Mouse (Mus musculus) thymus, adult 2 months (tissue): ENCODE data around the gene Them4. TPM values are rescaled to one million over a fixed set of nuclear protein-coding genes. Genes with fewer than 3 reads are reported as not detected.
A peak's percentile ranks its signal among the peaks of the same experiment; 100 is the strongest.

Experiments used
- DNase-seq: peaks from one replicate; pipeline ENCODE4 v3.0.0; 2021
- H3K27ac ChIP-seq: fragments of 200-500 bp; 2 replicates; pipeline ENCODE4 v1.5.1; 2012; ENCODE audit warnings: low read length, control low read depth; ENCODE audit not compliant: control insufficient read depth, insufficient read depth
- H3K27me3 ChIP-seq: fragments of 200-500 bp; 2 replicates; pipeline ENCODE4 v1.6.1; 2012; ENCODE audit warnings: mild to moderate bottlenecking, low read length, moderate library complexity, mixed read lengths; ENCODE audit not compliant: control insufficient read depth, insufficient read depth
- H3K36me3 ChIP-seq: fragments of 200-500 bp; 2 replicates; pipeline ENCODE4 v1.6.1; 2012; ENCODE audit warnings: mild to moderate bottlenecking, low read length, moderate library complexity; ENCODE audit not compliant: control insufficient read depth, insufficient read depth
- H3K4me1 ChIP-seq: fragments of 200-500 bp; replicated peaks from 2 replicates; pipeline ENCODE4 v1.6.1; 2012; ENCODE audit warnings: low read length; ENCODE audit not compliant: control insufficient read depth, insufficient read depth
- H3K4me3 ChIP-seq: fragments of 200-500 bp; 2 replicates; pipeline ENCODE4 v1.5.1; 2012; ENCODE audit warnings: mild to moderate bottlenecking, low read length, control low read depth, moderate library complexity; ENCODE audit not compliant: control insufficient read depth, insufficient read depth
- CTCF ChIP-seq: fragments of 200-500 bp; IDR thresholded peaks from 2 replicates; pipeline ENCODE4 v1.5.1; 2012; ENCODE audit warnings: mild to moderate bottlenecking, control low read depth, low read length, moderate library complexity, borderline replicate concordance; ENCODE audit not compliant: control insufficient read depth, poor library complexity, insufficient read depth; ENCODE audit errors: extremely low read depth
- POLR2A ChIP-seq: fragments of 200-500 bp; IDR thresholded peaks from 2 replicates; pipeline ENCODE4 v1.6.1; 2012; ENCODE audit warnings: mild to moderate bottlenecking, low read length, control low read depth, moderate library complexity; ENCODE audit not compliant: control insufficient read depth, poor library complexity, insufficient read depth; ENCODE audit errors: extremely low read depth
- WGBS: fragments of 180-500 bp; shearing (Covaris S2); methylation state at CpG from one replicate; pipeline ENCODE4 v1.1.7; 2018; 5-methylcytosine and 5-hydroxymethylcytosine counted together
- polyA plus RNA-seq: library from polyadenylated mRNA; depleted of rRNA; stranded (reverse); fragments of >200 nt; gene quantifications from 2 replicates; pipeline ENCODE4 v1.2.3, GENCODE M21; 2012

Them4 gene
- polyA plus RNA-seq, 1 experiment = 2.3 TPM

- WGBS = 17% methylated on average over 23 of the region's 23 CpGs
- Histone ChIP-seq H3K4me3 (no peak overlapping the region), H3K27ac (no peak overlapping the region), H3K36me3 (peaks cover 22% of the 10 kb centered on the region), H3K27me3 (no peaks in the 10 kb centered on the region), H3K4me1 (peaks cover 16% of the 10 kb centered on the region)
- no peak for DNase-seq
- TF ChIP-seq POLR2A = no peak
- 0 out of 2 replicates have a peak, but pooled peaks have one; percentile 15 for TF ChIP-seq CTCF
These were observed 54.3 kb downstream of the Them4 start for GRCm38 (mm10) chr3:94364154-94364526.

GRCm38 (mm10) chr3:94366761-94367160 is 56.9 kb downstream of the Them4 start:
- H3K27me3 ChIP-seq = no peaks in the 10 kb centered on the region
- WGBS = 32% methylated on average over 3 of the region's 3 CpGs

GRCm38 (mm10) chr3:94367511-94367910 is 57.6 kb downstream of the Them4 start:
- Histone ChIP-seq H3K27me3 (no peaks in the 10 kb centered on the region), H3K27ac (no peak overlapping the region), H3K4me1 (peaks cover 32% of the 10 kb centered on the region), H3K4me3 (no peak overlapping the region), H3K36me3 (peaks cover 22% of the 10 kb centered on the region)
- WGBS = 95% methylated on average over 6 of the region's 6 CpGs
- TF ChIP-seq CTCF (no peak), POLR2A (no peak)
- no peak for DNase-seq

More at GRCm38 (mm10) chr3:94366761-94367160, 56.9 kb downstream of the Them4 start:
- Histone ChIP-seq H3K4me3 (no peak overlapping the region), H3K36me3 (peaks cover 22% of the 10 kb centered on the region), H3K27ac (no peak overlapping the region), H3K4me1 (peaks cover 27% of the 10 kb centered on the region)
- peak; percentile 82 for DNase-seq
- TF ChIP-seq POLR2A (no peak), CTCF (peak; percentile 69; the same call in 1 of the 2 replicates)

GRCm38 (mm10) chr3:94368631-94369030 is 58.7 kb downstream of the Them4 start:
- WGBS = 15% methylated on average over 6 of the region's 6 CpGs
- H3K4me1 ChIP-seq = peaks cover 43% of the 10 kb centered on the region
- no peak overlapping the region for H3K27ac ChIP-seq
- no peak overlapping the region for H3K4me3 ChIP-seq
- H3K27me3 ChIP-seq = no peaks in the 10 kb centered on the region
- H3K36me3 ChIP-seq = peaks cover 22% of the 10 kb centered on the region
- TF ChIP-seq POLR2A (no peak), CTCF (no peak)
- no peak for DNase-seq

DNA sequence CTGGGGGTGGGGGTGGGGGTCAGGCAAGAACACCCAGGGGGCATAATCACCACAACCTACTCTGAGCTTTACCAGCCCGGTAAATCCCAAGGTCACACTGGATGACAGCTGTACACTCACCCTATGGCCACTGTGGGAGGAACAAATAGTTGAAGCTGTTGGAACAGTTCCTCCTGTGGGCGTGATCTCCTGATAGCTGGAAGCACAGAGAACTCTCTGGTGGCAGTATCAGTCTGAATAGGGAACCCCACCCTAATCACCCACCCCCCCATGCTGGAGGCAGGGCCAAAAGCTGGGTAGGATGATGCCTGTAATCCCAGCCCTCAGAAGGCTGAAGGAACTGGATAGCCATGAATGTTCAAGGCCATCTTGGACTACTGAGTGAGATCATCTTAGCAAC is 59.8 kb downstream of the Them4 start:
- H3K4me3 ChIP-seq = no peak overlapping the region
- H3K27ac ChIP-seq = no peak overlapping the region
- WGBS = 81% methylated on average over 2 of the region's 2 CpGs
- H3K36me3 ChIP-seq = peaks cover 17% of the 10 kb centered on the region
- DNase-seq = no peak
- TF ChIP-seq CTCF (no peak), POLR2A (no peak)
- H3K4me1 ChIP-seq = peaks cover 47% of the 10 kb centered on the region
- no peaks in the 10 kb centered on the region for H3K27me3 ChIP-seq

GRCm38 (mm10) chr3:94371637-94372036 is 61.7 kb downstream of the Them4 start:
- peaks cover 59% of the 10 kb centered on the region for H3K4me1 ChIP-seq
- peaks cover 3% of the 10 kb centered on the region; the same call in 1 of the 2 replicates for H3K36me3 ChIP-seq
- no peak for DNase-seq
- H3K4me3 ChIP-seq = no peak overlapping the region
- H3K27me3 ChIP-seq = no peaks in the 10 kb centered on the region
- TF ChIP-seq POLR2A (no peak), CTCF (no peak)
- H3K27ac ChIP-seq = no peak overlapping the region
- WGBS = 81% methylated on average over 11 of the region's 11 CpGs

DNA sequence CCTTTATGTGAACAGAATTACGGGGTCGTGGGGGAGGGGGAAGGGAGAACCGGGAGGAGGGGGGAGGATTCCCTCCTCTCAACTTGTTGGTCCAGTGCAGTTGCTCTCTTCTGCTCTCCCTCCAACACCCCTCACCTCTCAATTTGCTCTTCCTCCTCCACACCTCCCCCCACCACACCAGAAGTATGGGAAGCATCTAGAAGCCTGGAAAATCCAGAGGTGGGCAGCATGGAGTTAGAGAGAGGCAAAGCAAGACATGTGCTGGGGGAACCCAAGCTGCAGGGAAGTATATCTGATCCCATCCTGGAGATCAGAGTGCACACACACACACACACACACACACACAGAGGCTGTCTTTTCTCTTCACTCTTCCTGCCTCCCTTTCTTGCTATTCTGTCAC is 62.1 kb downstream of the Them4 start:
- DNase-seq = no peak
- Histone ChIP-seq H3K4me3 (no peak overlapping the region), H3K36me3 (peaks cover 1% of the 10 kb centered on the region; the same call in 1 of the 2 replicates), H3K4me1 (peaks cover 59% of the 10 kb centered on the region), H3K27ac (no peak overlapping the region), H3K27me3 (no peaks in the 10 kb centered on the region)
- TF ChIP-seq POLR2A (no peak), CTCF (no peak)
- 57% methylated on average over 3 of the region's 3 CpGs for WGBS
